Mouse (Mus musculus): ENCODE measurements around the gene Pes1. TPM values are rescaled to one million over a fixed set of nuclear protein-coding genes. Genes with fewer than 3 reads are reported as not detected.

Pes1 gene
- polyA plus RNA-seq, 1 experiment from 2014 or later = 46.6 TPM

GRCm38 (mm10) chr11:3983863-3984745, 20.3 kb downstream of the Pes1 start:
- peak overlapping the region; percentile 54 for H3K4me3 ChIP-seq
- peaks cover 25% of the 10 kb centered on the region for H3K27me3 ChIP-seq (replicated peaks)
- H3K9ac ChIP-seq = peak overlapping the region; percentile 75
- peaks cover 23% of the 10 kb centered on the region for H3K36me3 ChIP-seq
- peaks cover 27% of the 10 kb centered on the region for H3K4me1 ChIP-seq
- no peaks in the 10 kb centered on the region for H3K9me3 ChIP-seq
- no peak; the same call in 1 of the 2 replicates for ATAC-seq (ENCODE audit: extremely low read depth, insufficient number of reproducible peaks, low FRiP score, low TSS enrichment)
- peak overlapping the region; percentile 81 for H3K4me2 ChIP-seq
- no peak overlapping the region for H3K27ac ChIP-seq (replicated peaks)
- 7% methylated on average over 15 of the region's 15 CpGs for WGBS

GRCm38 (mm10) chr11:3989748-3990147, 26.0 kb downstream of the Pes1 start:
- no peak overlapping the region for H3K9ac ChIP-seq
- no peak overlapping the region for H3K4me2 ChIP-seq
- H3K4me1 ChIP-seq = no peaks in the 10 kb centered on the region
- H3K36me3 ChIP-seq = no peaks in the 10 kb centered on the region
- no peaks in the 10 kb centered on the region for H3K9me3 ChIP-seq
- H3K27ac ChIP-seq (replicated peaks) = no peak overlapping the region
- no peak overlapping the region for H3K4me3 ChIP-seq
- no peak for ATAC-seq (ENCODE audit: extremely low read depth, insufficient number of reproducible peaks, low FRiP score, low TSS enrichment)
- WGBS = 47% methylated on average over 3 of the region's 3 CpGs
- peaks cover 15% of the 10 kb centered on the region for H3K27me3 ChIP-seq (replicated peaks)

- no peak overlapping the region for H3K27ac ChIP-seq (replicated peaks)
- H3K36me3 ChIP-seq = no peaks in the 10 kb centered on the region
- no peak overlapping the region for H3K4me2 ChIP-seq
- 72% methylated on average over 6 of the region's 6 CpGs for WGBS
- no peak for ATAC-seq (ENCODE audit: extremely low read depth, insufficient number of reproducible peaks, low FRiP score, low TSS enrichment)
- H3K4me3 ChIP-seq = no peak overlapping the region
- no peak overlapping the region for H3K9ac ChIP-seq
- peaks cover 5% of the 10 kb centered on the region for H3K4me1 ChIP-seq
- no peaks in the 10 kb centered on the region for H3K9me3 ChIP-seq
- peaks cover 35% of the 10 kb centered on the region for H3K27me3 ChIP-seq (replicated peaks)
Measured at GRCm38 (mm10) chr11:3993132-3993531, 29.4 kb downstream of the Pes1 start.

DNA sequence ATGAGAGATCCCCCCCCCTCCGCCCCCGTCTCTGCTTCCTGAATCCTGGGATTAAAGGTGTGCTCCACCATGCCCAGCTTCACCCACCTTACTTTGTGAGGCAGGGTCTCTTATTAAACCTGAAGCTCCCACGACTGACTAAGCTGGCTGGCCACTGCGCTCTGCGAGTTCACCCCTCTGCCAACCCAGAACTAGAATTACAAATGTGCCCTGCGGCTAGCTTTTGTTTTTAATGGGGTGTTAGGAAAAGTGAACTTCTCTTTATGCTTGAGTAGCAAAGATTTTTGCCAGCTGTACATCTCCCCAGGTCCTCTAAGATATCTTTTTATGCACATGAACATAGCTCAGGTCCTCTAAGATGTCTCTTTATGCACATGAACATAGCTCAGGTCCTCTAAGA, 30.1 kb downstream of the Pes1 start:
- no peak for ATAC-seq (ENCODE audit: extremely low read depth, insufficient number of reproducible peaks, low FRiP score, low TSS enrichment)
- peaks cover 13% of the 10 kb centered on the region for H3K4me1 ChIP-seq
- H3K36me3 ChIP-seq = no peaks in the 10 kb centered on the region
- H3K9me3 ChIP-seq = no peaks in the 10 kb centered on the region
- no peak overlapping the region for H3K4me2 ChIP-seq
- no peak overlapping the region for H3K9ac ChIP-seq
- peaks cover 42% of the 10 kb centered on the region for H3K27me3 ChIP-seq (replicated peaks)
- 76% methylated on average over 6 of the region's 6 CpGs for WGBS
- H3K27ac ChIP-seq (replicated peaks) = no peak overlapping the region
- no peak overlapping the region for H3K4me3 ChIP-seq

DNA sequence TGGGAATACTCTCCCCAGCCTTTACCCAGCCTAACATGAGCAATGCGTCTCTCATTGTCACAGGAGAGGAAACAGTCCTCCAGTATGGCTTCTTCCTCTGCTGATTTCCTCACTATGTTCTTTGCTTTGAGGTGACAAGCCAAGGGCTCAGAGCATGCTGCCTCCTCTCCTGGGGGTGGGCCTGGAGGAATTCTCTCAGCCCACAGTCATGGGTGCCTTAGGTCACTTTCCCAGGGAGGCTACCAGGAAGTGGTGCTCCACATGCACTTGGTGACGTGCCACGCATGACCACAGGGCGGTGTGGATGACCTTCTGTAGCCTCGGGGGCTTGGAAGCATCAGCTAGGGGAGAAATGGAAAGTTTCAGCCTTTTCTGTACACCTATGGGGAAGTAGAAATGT, 31.7 kb downstream of the Pes1 start:
- Histone ChIP-seq H3K4me1 (peaks cover 13% of the 10 kb centered on the region), H3K36me3 (no peaks in the 10 kb centered on the region), H3K27me3 (replicated peaks) (peaks cover 58% of the 10 kb centered on the region), H3K27ac (replicated peaks) (no peak overlapping the region), H3K4me3 (no peak overlapping the region), H3K4me2 (no peak overlapping the region), H3K9ac (no peak overlapping the region), H3K9me3 (no peaks in the 10 kb centered on the region)
- ATAC-seq (ENCODE audit: extremely low read depth, insufficient number of reproducible peaks, low FRiP score, low TSS enrichment) = no peak
- WGBS = 71% methylated on average over 5 of the region's 5 CpGs

DNA sequence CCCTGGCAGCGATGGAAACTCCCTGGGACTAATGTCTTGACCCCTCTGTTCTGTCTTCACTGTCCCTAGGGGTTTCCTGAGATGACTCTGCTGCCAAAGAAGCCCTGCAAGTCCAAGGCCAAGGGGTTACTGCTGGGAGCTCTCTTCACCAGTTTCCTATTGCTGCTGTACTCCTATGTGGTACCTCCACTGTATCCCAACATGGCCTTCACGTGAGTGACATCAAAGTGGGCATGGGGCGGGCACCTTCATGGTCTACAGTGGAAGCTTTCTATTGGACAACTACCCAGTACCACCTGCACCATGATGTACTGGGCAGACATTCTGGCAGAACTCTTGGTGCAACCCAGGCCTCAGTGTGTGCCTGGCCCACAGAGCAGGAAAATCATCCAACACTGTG, 33.1 kb downstream of the Pes1 start:
- Histone ChIP-seq H3K4me2 (no peak overlapping the region), H3K4me3 (no peak overlapping the region), H3K27me3 (replicated peaks) (peaks cover 63% of the 10 kb centered on the region), H3K36me3 (no peaks in the 10 kb centered on the region), H3K9me3 (no peaks in the 10 kb centered on the region), H3K9ac (no peak overlapping the region), H3K4me1 (peaks cover 13% of the 10 kb centered on the region), H3K27ac (replicated peaks) (no peak overlapping the region)
- 81% methylated on average over 3 of the region's 3 CpGs for WGBS
- no peak for ATAC-seq (ENCODE audit: extremely low read depth, insufficient number of reproducible peaks, low FRiP score, low TSS enrichment)

DNA sequence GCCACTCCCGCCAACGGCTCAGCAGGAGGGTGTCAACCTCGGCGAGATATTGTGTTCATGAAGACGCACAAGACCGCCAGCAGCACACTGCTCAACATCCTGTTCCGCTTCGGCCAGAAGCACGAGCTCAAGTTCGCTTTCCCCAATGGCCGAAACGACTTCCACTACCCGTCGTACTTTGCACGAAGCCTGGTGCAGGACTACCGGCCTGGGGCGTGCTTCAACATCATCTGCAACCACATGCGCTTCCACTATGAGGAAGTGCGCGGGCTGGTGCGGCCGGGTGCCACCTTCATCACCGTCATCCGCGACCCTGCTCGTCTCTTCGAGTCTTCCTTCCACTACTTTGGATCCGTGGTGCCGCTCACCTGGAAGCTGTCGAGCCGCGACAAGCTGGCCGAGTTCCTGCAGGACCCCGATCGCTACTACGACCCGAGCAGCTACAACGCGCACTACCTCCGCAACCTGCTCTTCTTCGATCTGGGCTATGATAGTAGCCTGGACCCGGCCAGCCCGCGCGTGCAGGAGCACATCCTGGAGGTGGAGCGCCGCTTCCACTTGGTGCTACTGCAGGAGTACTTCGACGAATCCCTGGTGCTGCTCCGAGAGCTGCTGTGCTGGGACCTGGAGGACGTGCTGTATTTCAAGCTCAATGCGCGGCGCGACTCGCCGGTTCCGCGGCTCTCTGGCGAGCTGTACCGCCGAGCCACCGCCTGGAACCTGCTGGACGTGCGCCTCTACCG, 34.4 kb downstream of the Pes1 start:
- Histone ChIP-seq H3K9ac (peak overlapping the region; percentile 51), H3K27me3 (replicated peaks) (peaks cover 57% of the 10 kb centered on the region), H3K36me3 (no peaks in the 10 kb centered on the region), H3K4me2 (peak overlapping the region; percentile 72), H3K4me3 (peak overlapping the region; percentile 48), H3K9me3 (no peaks in the 10 kb centered on the region), H3K27ac (replicated peaks) (no peak overlapping the region), H3K4me1 (peaks cover 13% of the 10 kb centered on the region)
- no peak for ATAC-seq (ENCODE audit: extremely low read depth, insufficient number of reproducible peaks, low FRiP score, low TSS enrichment)
- 4% methylated on average over 66 of the region's 66 CpGs for WGBS

DNA sequence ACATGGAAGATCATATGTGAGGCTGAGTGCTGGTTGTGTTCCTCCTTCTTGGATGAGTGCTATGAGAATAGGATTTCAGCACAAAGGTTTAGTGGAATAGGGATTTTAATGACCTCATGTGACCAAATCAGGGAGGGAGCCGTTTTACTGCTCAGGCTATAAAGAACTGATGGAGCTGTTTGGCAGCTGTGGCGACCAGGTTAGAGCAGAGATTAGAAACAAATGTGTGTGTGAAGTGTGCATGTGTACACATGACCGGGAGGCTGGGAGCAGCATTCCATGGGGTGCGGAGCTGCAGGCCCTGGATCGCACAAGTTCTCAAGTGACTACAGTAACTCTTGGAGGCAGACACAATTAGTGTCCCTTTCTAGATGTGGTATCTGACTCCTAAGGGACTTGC, 35.8 kb downstream of the Pes1 start:
- no peak for ATAC-seq (ENCODE audit: extremely low read depth, insufficient number of reproducible peaks, low FRiP score, low TSS enrichment)
- 74% methylated on average over 5 of the region's 5 CpGs for WGBS
- Histone ChIP-seq H3K9ac (no peak overlapping the region), H3K4me3 (no peak overlapping the region), H3K36me3 (no peaks in the 10 kb centered on the region), H3K4me1 (peaks cover 13% of the 10 kb centered on the region), H3K4me2 (no peak overlapping the region), H3K9me3 (no peaks in the 10 kb centered on the region), H3K27me3 (replicated peaks) (peaks cover 57% of the 10 kb centered on the region), H3K27ac (replicated peaks) (no peak overlapping the region)

- peaks cover 47% of the 10 kb centered on the region for H3K27me3 ChIP-seq (replicated peaks)
- H3K4me1 ChIP-seq = peaks cover 13% of the 10 kb centered on the region
- no peak overlapping the region for H3K9ac ChIP-seq
- no peaks in the 10 kb centered on the region for H3K36me3 ChIP-seq
- H3K4me2 ChIP-seq = no peak overlapping the region
- H3K4me3 ChIP-seq = no peak overlapping the region
- H3K27ac ChIP-seq (replicated peaks) = no peak overlapping the region
- ATAC-seq (ENCODE audit: extremely low read depth, insufficient number of reproducible peaks, low FRiP score, low TSS enrichment) = no peak
- no peaks in the 10 kb centered on the region for H3K9me3 ChIP-seq
- 9% methylated on average over 5 of the region's 5 CpGs for WGBS
Measured at GRCm38 (mm10) chr11:4001603-4002002, 37.8 kb downstream of the Pes1 start.

- no peaks in the 10 kb centered on the region for H3K4me1 ChIP-seq
- no peak overlapping the region for H3K27ac ChIP-seq (replicated peaks)
- no peaks in the 10 kb centered on the region for H3K36me3 ChIP-seq
- no peak overlapping the region for H3K9ac ChIP-seq
- H3K4me3 ChIP-seq = no peak overlapping the region
- no peaks in the 10 kb centered on the region for H3K9me3 ChIP-seq
- H3K4me2 ChIP-seq = no peak overlapping the region
- 48% methylated on average over 5 of the region's 5 CpGs for WGBS
- peaks cover 10% of the 10 kb centered on the region for H3K27me3 ChIP-seq (replicated peaks)
- no peak for ATAC-seq (ENCODE audit: extremely low read depth, insufficient number of reproducible peaks, low FRiP score, low TSS enrichment)
Measured at GRCm38 (mm10) chr11:4005220-4005805, 41.5 kb downstream of the Pes1 start.

GRCm38 (mm10) chr11:4006462-4006861, 42.7 kb downstream of the Pes1 start:
- Histone ChIP-seq H3K4me1 (no peaks in the 10 kb centered on the region), H3K36me3 (no peaks in the 10 kb centered on the region), H3K9me3 (no peaks in the 10 kb centered on the region), H3K9ac (no peak overlapping the region), H3K27me3 (replicated peaks) (no peaks in the 10 kb centered on the region; the same call in none of the 2 replicates), H3K27ac (replicated peaks) (no peak overlapping the region), H3K4me2 (no peak overlapping the region), H3K4me3 (no peak overlapping the region)
- WGBS = 78% methylated on average over 3 of the region's 3 CpGs
- ATAC-seq (ENCODE audit: extremely low read depth, insufficient number of reproducible peaks, low FRiP score, low TSS enrichment) = no peak
